In the genomic region with DNA sequence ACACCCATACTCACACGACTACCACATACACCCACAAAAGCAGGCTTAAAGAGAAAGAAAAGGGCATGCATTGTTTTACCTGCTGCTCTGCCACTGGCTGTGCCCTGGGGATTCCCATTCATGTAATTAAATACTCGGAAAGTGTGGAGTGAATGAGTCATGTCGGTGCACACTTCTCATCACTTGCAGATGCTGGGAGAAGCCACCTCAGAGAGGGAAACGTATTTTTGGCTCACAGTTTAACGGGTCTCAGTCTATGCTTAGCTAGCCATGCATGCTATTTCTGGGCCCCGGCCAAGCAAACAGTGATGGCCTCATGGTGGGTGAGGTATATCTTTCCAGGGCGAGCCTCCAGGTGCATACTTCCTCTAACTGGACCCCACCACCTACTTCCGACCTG, we compare ENCODE assay signal across 1 mouse cellular context.
A peak's percentile ranks its signal among the peaks of the same experiment; 100 is the strongest.
TF ChIP-seq lines count a peak whose summit lies in the region.

No protein-coding gene starts in this region.

TF ChIP-seq in CH12.LX, 34 proteins besides CTCF, POLR2A, EP300 and RAD21:
- TF ChIP-seq USF2 (conservative IDR thresholded peaks at IDR 0.05; ENCODE audit: low read depth, low read length): no peak
- TF ChIP-seq JUN (IDR thresholded peaks at IDR 0.05; ENCODE audit: insufficient read depth, low read depth, low read length): peak; percentile 33; the same call in 1 of the 2 replicates
- no peak for TF ChIP-seq MYC (IDR thresholded peaks at IDR 0.05; ENCODE audit: low read depth, low read length)
- no peak for TF ChIP-seq ZNF384 (IDR thresholded peaks at IDR 0.05; ENCODE audit: low read depth, low read length)
- no peak for TF ChIP-seq ZKSCAN1 (IDR thresholded peaks at IDR 0.05; ENCODE audit: borderline replicate concordance, low read depth, low read length)
- no peak for TF ChIP-seq MAX (IDR thresholded peaks at IDR 0.05; ENCODE audit: low read length)
- TF ChIP-seq RCOR1 (conservative IDR thresholded peaks at IDR 0.05; ENCODE audit: low read depth, low read length): no peak
- TF ChIP-seq IRF4 (IDR thresholded peaks at IDR 0.05; ENCODE audit: low read depth, low read length): 0 out of 2 replicates have a peak, but pooled peaks have one; percentile 29
- no peak for TF ChIP-seq CHD1 (IDR thresholded peaks at IDR 0.05; ENCODE audit: low read depth, low read length)
- peak; percentile 68 for TF ChIP-seq ETS1 (conservative IDR thresholded peaks at IDR 0.05; ENCODE audit: low read depth, low read length)
- no peak for TF ChIP-seq MXI1 (IDR thresholded peaks at IDR 0.05; ENCODE audit: low read depth, low read length)
- TF ChIP-seq TCF12 (IDR thresholded peaks at IDR 0.05; ENCODE audit: low read depth, low read length): 0 out of 2 replicates have a peak, but pooled peaks have one; percentile 19
- TF ChIP-seq MEF2A (IDR thresholded peaks at IDR 0.05; ENCODE audit: borderline replicate concordance, low read depth, low read length): peak; percentile 59; the same call in 1 of the 2 replicates
- no peak for TF ChIP-seq SMC3 (IDR thresholded peaks at IDR 0.05; ENCODE audit: low read depth, low read length)
- TF ChIP-seq BHLHE40 (IDR thresholded peaks at IDR 0.05; ENCODE audit: low read depth, low read length): peak; percentile 87
